Mouse (Mus musculus) 3T3-L1 (cell line): Measurements from ENCODE around the gene 9130008F23Rik.

Experiments used
- DNase-seq: peaks from one replicate; pipeline ENCODE4 v3.0.0-alpha.2; 2015; ENCODE audit warnings: low read depth, low spot score

The 9130008F23Rik gene

GRCm38 (mm10) chr17:40879924-40880691 lies at the start of gene 9130008F23Rik:
TSS of gene 9130008F23Rik (minus strand) at chr17:40880559.
- peak; percentile 89 for DNase-seq

- DNase-seq: no peak
These were observed 35.1 kb upstream of the 9130008F23Rik start for GRCm38 (mm10) chr17:40915499-40915898.

DNA sequence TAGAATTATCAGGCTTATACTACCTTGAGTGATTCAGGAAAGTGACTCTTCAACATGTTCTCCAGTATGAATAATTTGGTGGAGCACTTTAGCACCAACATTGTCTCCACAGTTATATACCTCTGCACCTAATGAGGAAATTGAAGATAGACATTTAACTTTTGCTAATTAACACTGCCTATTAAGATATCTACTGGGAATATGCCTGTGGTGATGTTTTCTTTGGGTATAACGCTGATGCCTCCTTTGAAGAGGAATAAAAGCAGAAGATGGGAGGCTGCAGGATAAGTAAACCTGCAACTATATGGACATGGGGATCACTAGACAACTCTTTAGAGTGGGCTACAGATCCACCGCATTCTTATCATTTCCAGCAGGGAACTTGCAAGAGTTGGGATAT lies 33.9 kb upstream of the 9130008F23Rik start, which contains the start of gene Glyatl3:
Gene Glyatl3 (minus strand): TSS at position 101 of the 400 bp plus-strand sequence.
- no peak for DNase-seq

DNA sequence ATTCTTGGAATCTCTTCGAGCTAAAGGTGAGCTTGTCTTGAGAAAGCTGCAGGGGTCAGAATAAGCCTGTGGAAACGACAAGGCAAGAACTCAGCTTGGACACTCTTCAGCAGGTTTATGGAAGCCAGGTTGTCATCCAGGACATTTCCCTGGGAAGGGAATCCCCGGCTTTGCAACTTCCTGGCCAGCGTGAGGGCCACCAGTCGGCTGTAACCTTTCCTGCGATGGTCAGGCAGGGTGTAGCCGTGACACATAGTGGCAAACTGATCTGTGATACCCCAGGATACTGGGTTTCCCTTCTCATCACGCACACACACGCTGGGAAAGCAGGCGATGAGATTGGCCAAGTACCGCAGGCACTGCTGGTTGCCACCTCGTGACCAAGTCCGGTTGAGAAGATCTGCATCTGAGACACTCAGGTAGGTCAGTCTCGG lies 24.4 kb upstream of the 9130008F23Rik start:
- DNase-seq: no peak

DNA sequence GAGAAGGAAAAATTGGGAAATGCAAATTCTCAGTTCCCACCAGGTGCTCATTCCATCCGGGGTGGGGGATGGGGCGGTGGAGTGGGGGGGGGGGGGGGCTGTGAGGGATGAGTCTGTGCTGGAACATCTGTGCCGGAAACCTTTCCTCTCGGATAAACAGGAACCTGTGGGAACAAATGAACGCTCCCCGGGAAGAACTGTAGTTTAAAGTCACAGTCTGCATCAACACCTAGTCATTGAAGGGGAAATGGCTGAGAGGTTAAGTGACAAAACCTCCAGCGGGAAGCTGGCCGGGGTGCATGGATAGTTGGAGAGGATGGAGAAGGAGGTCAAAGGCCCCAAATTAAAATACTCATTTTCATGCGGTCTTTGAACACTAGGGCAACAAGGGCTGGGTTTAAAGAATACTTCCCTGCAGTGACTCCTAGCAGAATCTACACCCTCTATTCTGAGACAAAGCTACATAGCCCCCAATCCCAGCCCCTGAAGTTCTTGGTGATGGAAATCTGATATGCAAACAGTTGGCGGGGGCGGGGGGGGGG lies 23.8 kb upstream of the 9130008F23Rik start:
- DNase-seq: no peak

DNA sequence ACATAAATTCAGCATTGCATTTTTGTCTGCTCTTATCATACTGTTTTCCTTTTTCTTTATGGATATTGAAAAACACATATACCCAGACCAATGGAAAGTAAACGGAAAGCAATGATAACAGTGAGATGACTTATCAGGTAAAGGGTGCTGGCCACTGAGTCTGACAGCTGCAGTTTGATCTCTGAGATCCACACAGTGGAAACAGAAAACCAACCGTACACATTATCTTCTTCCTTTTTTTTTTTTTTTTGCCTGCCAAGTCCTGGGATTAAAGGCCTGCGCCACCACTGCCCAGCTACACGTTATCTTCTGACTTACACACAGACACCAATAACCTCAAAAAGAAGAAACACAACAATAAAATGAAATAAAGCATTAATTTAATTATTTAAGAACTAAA lies 23.0 kb upstream of the 9130008F23Rik start:
- DNase-seq: no peak

- no peak for DNase-seq
These were observed 19.5 kb upstream of the 9130008F23Rik start for GRCm38 (mm10) chr17:40899783-40900363.

GRCm38 (mm10) chr17:40896863-40897262 lies 16.5 kb upstream of the 9130008F23Rik start:
- peak; percentile 87 for DNase-seq

DNA sequence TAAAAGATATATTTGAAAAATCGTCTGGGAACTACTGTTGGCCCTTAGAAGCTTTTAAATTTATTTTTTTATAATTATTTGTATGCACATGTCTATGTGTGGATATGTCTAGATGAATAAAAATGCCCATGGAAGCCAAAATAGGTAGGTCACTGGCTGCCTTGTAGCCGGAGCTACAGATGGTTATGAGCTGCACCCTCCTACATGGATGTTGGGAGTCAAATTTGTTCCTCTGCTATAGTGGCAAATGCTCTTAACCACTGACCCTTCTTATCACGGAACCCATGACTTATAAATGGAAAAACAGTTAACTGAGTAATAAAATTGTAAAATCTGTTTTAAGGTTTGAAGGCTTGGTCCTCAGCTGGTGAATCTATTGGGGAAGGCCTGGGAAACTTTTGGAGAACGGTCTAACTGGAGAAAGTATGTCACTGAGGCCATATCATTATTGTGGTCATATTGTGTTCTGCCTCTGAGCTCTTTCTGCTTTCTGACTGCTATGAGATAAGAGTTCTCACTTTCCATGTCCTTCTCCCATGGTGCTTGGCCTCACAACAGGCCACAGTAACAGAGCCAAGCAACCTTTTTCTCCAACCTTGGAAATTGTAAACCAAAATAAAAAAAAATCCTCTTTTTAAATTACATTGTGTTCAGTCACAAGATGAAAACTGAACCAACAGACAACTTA lies 7.6 kb upstream of the 9130008F23Rik start:
- no peak for DNase-seq

DNA sequence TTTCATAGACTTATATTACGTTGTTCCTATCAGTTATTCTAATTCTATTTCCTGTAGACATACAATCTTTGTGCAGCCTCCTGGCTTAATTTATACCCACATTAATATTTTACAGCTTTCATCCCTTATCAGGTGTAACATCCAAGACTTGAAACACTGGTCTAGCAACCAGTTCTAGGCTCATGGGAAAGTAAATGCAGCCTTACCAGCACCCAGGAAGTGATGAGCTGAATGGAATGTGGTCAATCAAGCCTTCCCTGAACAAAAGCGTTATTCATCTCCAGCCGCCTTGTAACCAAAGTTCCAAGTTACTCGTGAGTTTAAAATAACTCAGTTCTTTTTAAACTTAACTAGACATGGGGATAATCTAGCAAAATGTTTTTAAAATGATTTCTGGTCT lies 4.8 kb upstream of the 9130008F23Rik start:
- DNase-seq: no peak

DNA sequence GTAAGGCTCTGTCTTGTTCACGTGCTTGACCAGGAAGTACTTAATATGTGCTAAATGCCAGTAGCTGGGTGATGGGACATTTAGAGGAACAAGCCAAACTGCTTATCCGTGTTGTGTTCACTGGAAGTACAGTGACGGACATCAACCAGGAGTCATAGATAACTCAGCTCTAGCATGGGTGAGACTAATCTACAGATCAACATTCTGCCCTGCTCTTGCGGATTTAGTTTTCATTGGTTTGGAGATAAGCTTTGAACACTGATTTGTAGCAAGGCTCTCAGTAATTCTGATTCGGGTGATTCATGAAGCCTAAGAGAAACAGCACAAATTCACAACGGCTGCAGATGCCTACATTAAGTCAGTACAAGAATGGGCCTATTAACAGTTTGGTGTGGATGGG lies 1.8 kb upstream of the 9130008F23Rik start:
- no peak for DNase-seq

- peak; percentile 44 for DNase-seq
These were observed 833 bp downstream of the 9130008F23Rik start for GRCm38 (mm10) chr17:40879528-40879923.

DNA sequence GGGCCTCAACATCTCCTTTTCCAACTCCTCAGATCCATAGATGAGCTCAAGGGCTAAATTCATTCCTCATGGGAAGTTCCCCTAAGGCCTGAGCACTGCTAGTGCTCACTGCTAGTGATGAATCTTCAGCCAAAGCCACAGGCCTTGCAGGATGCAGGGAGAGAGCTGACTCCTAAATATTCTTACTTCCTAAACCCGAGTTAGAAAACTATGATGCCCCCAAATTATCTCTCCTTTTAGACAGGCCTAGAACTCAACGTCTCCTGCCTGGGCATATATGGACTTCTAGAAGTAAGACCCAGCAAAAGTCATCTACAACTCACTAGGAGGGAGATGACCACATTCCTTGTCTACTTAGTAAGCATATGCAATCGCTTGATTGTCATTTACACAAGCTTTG lies 2.6 kb downstream of the 9130008F23Rik start:
- DNase-seq: peak; percentile 73

GRCm38 (mm10) chr17:40875568-40875967 lies 4.8 kb downstream of the 9130008F23Rik start:
- DNase-seq: peak; percentile 51

GRCm38 (mm10) chr17:40874701-40875100 lies 5.7 kb downstream of the 9130008F23Rik start:
- DNase-seq: peak; percentile 54

DNA sequence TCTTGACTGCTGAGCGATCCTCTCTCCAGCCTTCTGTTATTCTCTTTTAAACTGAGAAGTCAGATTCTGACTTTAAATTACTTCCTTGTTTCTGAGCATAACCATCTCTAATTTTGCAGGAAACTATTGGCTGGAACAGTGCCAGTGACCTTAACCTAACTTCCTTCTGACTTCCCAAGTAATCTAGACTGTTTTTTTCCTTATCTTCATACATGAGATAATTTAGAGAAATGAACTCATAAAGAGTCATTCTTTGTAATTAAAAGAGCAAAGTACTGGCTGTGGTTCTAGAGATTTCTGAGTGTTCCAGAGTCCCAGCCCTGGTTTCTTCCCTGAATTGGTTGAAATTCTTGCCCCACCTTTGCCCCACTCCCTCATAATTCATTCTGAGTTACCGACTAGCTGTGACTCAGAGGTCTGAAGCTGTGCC lies 6.8 kb downstream of the 9130008F23Rik start:
- peak; percentile 78 for DNase-seq

DNA sequence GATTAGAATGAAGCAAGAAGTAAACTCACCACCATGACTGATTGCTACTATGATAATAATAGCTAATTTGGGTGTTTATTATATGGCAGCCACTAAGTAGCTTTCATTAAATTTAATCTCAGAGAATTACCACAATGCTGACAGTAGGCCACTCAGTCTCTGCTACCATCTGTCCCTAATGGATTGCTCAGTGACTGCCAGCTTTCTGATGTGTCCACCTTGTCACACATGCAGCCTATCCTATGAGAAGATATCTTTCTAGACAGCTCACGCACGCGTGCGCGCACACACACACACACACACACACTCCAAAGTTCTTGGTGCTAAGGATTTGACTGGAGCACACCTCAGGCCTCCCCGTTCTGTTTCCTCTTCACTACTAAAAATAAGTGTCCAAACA lies 7.7 kb downstream of the 9130008F23Rik start:
- DNase-seq: no peak

- DNase-seq: no peak
These were observed 11.2 kb downstream of the 9130008F23Rik start for GRCm38 (mm10) chr17:40868952-40869747.

DNA sequence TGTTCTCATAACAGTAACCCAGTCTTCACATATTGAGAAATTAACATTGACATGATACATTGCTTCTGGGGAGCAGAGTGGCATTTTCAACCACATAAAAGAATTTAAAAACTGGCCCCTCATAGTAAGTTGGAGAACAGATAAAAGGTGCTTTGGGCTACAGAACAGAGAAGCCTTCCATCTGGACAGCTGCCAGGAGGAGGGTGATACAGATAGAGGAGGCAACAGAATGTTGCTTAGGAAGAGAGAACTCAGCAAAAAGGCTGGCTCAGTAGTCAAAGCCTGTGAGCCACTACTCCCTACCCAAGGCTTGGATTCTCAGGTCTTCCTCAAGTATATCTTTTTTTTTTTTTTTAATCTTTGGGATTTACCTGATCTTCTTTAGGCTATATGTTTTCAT lies 25.3 kb downstream of the 9130008F23Rik start:
- DNase-seq: no peak

- DNase-seq: peak; percentile 85
These were observed 43.1 kb downstream of the 9130008F23Rik start for GRCm38 (mm10) chr17:40837308-40837707.

- DNase-seq: no peak
These were observed 48.5 kb downstream of the 9130008F23Rik start for GRCm38 (mm10) chr17:40831870-40832269.
